Mouse (Mus musculus): ENCODE data around the gene Grm8.

Gene Grm8

DNA sequence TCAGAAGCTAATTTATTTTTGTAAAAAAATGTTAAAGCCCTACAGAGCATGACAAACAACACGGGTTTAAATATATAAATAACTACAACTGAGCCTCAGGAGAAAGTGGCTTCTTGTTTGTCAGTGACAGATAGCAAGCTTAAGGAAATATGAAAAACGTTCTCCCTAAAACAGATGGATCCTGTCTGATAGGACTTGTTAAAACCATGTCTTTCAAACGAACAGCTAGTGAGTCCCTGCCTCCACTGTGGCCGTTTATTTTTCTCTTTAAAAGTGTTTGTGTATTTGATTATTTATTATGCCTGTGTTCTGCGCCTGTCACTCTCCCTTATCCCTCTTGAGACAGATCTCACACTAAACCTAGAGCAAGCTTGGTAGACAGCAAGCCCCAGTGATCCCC lies 489.9 kb downstream of the Grm8 start:
- no peak for DNase-seq (ENCODE audit: low spot score in 2 of 2)

DNA sequence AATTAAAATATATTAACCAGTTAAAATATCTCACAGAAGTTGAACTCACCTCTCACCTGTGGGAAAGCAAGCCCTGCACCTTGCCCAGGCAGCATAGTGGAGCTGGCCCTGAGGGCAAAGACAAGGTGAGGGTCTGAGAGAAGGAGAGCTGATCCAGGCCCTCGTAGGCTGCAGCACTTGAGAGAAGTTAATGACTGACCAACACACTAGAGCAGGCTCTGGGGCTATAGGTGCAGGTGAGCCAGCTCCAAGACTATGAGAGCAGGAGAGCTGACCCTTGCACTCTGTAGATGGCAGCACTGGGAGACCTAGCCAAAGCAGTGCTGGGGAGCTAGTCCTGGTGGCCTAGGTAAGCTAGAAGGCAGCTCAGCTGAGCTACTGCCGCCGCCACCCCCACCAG lies 499.1 kb downstream of the Grm8 start:
- no peak for DNase-seq (ENCODE audit: low spot score in 2 of 2)

DNA sequence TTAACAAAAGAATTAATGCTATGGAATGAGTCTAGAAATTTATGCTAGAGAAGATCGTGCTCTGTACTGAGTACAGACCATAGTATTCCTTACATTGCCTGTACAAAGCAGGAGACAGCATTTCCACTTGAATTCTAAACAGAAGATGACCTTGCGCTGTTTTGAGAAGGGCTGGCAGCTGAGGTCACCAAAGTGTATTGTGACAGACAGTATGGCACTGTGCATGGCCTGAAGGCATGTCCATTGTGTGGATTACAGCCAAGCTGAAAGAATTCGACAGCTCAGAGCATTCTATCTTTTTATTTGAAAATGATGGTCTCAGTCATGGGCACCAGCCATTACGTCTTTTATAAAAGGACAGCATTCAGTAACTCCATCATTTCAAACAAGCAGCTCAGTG lies 517.5 kb downstream of the Grm8 start:
- no peak for DNase-seq (ENCODE audit: low spot score in 2 of 2)

DNA sequence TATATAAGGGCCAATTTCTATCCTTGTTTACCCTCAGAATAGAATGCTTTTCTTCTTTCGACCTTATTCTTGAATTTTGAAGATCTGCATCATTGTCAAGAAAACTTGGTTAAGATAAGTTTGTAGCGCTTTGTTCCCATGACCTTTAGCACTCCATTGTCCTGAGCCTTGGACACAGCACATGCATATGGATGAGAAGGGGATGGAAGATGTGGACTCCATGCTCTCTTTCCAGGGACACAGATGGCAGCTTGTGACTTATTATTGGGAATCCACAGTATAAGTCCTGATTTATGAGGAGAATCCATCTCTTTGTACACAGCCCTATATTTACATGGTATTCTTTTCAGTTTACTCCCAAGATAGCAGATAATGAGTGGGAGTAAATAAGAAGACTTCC lies 554.5 kb downstream of the Grm8 start:
- DNase-seq (ENCODE audit: low spot score in 2 of 2), result no peak

DNA sequence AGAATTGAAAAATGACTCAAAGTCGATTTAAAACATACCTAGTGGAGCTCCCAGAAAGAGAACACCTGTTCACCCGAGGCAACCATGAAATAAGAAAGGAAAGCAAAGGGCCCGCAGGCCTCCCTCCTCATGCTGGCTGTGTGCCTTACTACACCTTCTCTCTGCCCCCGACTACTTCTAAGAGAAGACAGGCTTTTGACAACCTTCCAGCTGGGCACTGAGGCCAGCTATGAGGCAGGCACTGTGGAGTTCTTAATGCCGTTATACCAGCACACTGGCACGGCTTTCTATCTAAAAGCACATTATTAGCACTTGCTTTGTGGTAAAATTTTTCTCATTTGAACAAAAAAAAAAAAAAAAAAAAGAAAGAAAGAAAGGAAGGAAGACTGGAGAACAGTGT lies 589.5 kb downstream of the Grm8 start:
- no peak for DNase-seq (ENCODE audit: low spot score in 2 of 2)

DNA sequence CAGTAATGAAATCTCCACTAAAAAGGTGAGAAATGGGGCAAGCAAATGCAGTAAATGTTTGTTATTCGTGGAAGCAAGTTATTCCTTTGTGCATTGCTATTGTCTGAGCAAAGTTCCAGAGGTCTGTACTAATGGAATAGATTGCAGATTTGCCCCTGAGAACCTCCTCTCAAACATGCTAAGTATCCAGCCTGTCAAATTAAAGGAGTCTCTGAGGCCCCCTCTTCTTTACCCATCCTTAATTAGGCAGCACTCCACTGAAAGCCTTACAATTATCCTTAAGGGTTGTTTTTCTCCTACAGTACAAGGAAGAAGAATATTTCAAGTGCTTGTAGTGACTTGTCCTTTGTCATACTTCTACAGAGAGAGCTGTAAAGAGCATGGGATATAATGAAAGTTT lies 617.4 kb downstream of the Grm8 start:
- no peak for DNase-seq (ENCODE audit: low spot score in 2 of 2)

DNA sequence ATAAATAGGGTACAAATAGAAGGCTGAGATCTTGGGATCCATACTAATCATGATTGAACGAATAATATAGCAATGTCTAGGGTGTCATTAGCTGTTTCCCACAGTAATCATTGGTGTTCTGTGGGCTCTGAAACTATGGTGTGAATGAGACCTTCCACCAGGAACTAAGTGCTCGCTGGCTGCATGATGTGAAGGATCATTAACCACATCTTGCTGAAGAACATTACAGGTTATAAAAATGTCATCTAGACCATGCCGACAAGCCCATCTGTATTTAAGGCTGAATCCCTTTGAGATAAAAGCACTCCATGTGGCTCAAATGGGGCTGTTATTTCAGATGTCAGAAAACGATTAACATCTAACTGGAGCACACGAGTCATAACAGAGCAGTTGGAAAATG lies 674.0 kb downstream of the Grm8 start:
- no peak for DNase-seq (ENCODE audit: low spot score in 2 of 2)

DNA sequence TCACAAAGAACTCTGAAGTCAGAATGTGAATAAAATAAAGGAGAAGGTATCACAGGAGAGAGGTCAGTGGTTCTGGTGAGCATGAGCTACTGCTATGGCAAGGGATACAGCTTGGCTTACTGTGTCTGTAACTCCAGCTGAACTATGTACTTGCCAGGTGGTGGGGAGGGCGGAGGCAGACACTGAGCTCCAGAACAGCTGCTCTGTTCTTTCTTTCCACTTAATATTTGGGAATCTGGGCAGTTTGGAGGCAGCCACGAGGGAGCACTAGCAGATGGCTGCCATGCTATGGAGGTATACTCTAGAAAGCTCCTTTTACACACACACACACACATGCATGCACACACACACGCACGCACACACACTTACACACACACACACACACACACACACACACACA lies 726.5 kb downstream of the Grm8 start:
- DNase-seq (ENCODE audit: low spot score in 2 of 2), result peak in 1 of 2 experiments; percentile 12

DNA sequence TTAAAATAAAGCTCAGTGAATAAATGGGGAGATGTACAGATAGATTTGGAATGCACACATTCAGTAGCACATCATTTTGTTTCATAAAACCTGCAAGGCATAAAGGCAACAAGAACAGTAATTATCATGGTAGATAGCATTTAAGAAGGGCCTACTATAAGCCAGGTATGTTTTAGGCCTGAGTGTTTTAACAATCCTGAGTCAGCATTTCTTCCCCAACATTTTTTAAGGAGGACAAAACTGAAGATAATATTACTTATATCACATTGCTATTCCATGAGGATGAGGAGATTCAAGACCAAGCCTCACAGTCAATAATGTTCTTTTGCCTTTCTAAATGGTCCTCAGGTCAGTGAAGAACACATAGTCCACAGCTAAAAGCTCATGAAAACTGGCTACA lies 762.6 kb downstream of the Grm8 start:
- no peak for DNase-seq (ENCODE audit: low spot score in 2 of 2)

DNA sequence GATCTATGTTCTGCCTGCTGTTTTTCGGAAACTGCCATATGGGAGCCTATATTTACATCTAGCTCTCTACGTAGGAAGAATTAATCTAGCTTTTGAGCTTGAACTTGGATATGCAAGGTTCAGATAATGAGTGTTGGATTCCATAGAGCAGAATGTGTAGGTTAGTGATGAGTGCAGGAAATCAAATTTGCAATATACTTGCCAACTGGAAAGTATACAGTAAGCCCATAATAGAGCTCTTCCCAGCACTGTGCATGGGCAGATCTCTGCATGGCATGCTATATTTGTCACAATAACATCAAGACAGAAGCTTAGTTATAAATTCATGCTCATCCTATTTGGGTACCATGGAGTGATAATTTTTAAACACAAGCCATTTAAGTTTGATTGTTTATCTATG lies 763.9 kb downstream of the Grm8 start:
- DNase-seq (ENCODE audit: low spot score in 2 of 2), result no peak

DNA sequence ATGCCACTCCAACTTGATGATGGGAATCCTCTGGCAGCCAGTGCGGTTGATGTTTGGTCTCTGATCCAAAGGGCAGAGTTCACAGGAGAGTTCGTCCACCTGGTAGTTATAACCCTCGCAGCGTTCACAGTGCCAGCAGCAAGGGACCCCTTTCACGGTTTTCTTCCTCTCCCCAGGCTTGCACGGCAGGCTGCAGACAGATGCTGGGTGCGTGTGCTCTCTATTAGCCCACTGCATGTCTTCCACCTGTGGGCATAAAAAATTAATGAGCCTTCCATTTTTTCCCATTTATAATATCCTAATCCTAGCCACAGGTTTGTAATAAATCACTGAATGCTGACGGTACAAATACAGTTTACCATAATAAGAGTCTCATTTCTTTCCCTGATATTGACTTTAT lies 771.2 kb downstream of the Grm8 start:
- no peak for DNase-seq (ENCODE audit: low spot score in 2 of 2)

DNA sequence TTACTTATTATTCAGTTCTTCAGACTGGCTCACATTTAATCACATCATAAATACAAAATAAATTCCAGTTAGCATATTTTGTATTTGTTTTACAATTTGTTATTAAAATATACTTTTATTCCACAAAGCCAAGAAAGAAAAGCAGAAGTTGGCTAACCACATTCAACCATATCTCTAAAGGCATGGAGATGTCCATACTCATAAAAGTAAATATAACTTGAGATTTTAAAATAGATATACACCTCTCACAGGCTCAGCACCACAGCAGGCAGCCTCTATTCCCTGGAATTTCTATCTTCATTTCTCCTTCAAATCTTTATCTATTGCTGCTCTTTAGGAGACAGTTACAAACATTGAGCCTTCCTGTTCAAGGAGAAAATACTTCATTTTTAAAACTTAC lies 774.5 kb downstream of the Grm8 start:
- no peak for DNase-seq (ENCODE audit: low spot score in 2 of 2)

DNA sequence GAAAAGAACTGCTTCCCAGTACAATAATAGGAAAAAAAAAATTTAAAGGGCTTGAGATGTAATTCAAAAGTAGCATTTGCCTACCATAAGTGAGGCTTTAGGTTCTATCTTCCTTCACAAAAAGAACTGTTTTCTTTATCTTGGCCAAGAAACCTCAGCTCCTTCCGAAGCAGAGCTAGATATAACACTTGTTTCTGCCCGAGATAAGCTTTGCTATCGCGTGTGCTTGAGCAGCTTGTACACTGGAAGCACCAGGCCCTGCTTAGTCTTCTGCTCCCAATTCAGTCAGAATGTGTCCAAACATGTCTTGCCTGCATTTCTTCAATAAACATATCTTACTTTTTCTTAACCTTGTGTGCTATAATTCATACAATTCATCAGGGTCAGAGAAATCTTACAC lies 783.8 kb downstream of the Grm8 start:
- no peak for DNase-seq (ENCODE audit: low spot score in 2 of 2)

DNA sequence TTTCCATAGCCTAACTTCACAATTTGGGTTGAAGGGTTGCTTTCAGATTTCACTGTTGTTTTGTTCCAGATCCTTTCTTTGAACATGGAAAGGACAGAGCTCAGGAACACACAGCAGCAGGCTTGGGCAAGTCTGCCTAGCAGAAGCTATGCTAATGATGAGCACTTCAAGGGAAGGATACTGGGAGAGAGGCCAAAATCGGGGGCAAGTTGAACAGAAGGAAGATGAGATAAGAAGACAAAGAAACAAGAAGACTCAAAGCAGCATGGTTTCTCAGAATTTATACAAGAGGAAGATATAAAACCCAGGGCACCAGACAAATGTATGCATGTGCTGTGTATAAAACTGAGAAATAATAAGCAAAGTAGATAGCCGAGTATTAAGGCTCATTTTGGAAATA lies 786.7 kb downstream of the Grm8 start:
- no peak for DNase-seq (ENCODE audit: low spot score in 2 of 2)

DNA sequence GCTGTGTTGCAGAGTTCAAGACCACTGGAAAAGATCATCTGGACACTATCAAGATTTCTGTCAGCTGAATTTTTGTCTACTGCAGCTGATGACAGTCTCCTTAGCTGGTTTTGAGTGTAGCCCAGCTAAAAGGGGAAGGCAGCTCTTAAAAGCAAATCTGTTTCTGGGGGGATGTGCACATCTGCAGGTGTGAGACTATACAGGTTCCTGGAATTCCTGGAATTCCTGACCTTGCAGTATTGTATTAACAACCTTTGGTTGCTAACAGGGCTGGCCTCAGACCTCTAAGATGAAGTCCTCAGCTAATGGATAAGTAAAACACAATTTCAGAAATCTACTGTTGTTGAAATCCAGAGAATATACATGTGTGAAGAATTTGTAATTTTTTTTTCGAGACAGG lies 788.7 kb downstream of the Grm8 start:
- no peak for DNase-seq (ENCODE audit: low spot score in 2 of 2)

DNA sequence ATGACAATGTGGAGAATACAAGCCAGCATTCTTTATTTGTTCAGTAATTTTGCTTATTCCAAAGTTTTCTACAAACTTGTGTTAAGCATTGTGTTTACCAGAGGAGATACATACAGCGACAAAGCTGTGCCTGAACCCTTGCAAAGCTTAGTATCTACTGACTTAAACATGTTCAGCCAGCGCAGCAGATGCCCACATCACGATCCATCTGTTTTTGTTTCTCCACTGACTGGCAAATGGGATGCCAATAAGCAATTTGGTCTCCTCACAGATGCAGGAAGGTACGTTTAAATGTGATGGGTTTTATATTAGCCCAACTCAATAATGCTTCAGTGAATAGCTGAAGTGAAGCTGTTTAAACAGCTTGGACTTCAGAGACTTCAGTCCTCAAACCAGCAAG lies 794.8 kb downstream of the Grm8 start:
- DNase-seq (ENCODE audit: low spot score in 2 of 2), result no peak

DNA sequence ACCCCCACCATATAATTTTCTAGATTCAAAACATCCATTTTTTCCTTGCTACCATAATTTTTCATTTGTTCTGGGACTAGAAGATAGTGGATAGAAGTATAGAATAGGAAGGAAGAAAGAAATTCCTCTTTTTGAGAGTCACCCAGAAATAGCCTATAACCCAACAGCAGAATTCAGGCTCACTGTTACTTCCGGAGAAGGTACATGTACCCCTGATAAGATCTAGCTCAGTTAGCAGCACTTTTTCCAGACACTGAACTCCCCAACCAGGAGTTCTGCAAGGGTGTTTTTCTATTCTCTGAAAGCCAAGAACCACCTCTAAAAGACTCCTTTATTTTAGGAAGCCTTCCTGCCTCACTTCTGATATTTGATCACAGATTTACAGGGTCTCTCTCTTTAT lies 816.4 kb downstream of the Grm8 start:
- no peak for DNase-seq (ENCODE audit: low spot score in 2 of 2)

DNA sequence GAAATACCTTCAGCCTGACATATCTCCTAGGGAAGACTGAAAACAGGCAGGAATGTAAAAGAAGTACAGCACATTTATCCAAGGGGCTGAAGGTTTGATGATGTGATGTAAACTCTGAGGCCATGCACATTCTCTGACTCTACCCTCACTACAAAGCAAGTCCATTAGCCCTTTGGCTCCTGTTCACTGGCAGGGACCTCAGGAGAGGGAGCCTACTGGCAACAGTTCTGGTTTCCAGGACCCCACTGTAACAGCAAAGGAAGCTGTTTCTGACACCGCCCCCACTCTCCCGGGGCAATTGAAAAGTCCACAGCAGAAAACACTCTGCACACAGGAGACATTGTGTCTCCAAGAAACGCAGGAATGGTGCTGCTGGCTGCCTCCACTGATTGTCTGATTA lies 817.6 kb downstream of the Grm8 start:
- DNase-seq (ENCODE audit: low spot score in 2 of 2), result no peak

DNA sequence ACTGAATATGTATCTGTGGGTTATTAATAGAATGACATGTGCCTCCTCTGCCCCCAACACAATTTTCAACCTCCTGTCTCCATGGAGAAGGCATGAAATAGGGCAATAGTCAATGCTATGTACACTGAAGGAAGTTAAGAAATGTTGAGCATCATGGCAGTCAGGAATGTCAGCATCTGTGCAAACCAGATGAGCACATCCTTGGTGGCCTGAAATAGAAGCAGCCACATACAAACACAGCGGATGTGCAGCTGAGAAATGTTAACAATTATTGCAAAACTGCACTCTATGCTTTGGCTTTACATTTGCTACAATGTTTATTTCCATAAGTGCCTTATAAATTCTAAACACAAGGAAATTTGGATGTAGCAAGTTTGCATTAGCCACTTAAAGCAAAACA lies 819.0 kb downstream of the Grm8 start:
- no peak for DNase-seq (ENCODE audit: low spot score in 2 of 2)

DNA sequence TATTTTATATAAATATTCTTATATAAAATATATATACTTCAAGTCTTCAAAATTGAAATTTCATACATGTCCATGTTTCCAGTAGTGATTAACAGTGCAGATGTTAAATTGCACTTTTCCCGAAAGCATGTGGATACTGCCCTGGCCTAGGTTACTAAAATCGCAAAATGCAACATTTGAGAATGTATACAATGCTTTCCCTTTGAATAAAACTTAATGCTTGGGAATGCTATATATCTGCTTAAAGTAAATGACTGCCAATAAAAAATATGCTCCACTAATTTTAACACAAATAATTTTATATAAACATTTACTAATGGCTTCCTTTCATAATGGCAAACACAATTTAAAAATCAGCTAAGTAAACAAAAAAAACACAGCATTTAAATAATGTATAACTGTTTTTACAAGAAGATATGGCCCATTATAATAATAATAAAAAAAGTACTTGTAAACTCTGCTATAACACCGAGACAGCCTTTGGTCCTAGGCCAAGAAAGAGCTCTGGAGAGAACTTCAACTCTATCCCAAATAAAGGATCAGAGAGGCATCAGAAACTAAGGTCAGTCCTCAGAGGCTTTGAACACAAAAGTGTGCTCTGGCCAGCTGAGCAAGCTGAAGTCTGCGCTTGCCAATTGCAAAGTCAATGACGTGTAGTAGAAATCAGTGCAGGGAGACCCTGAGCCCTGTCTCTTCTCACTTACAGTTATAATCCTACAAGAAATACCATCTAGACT lies 820.5 kb downstream of the Grm8 start:
- DNase-seq (ENCODE audit: low spot score in 2 of 2), result no peak

DNA sequence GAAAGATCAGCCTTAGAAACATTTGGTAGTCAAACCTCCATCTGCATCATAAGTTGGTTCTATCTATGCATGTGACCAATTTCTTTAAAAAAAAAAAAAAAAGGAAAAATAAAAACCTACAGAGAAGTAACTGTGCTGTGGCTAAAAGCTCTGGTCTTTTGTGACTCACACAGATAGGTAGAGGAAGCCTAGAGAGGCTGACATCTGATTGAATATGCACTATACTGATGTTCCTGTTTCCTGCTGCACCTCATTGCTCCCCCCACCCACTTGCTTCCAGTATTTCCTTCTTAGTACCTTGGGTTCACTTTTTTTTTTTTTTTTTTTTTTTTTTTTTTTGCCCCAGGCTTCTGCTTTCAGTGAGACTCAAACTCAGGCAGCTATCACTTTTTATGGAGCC lies 824.6 kb downstream of the Grm8 start:
- DNase-seq (ENCODE audit: low spot score in 2 of 2), result no peak

DNA sequence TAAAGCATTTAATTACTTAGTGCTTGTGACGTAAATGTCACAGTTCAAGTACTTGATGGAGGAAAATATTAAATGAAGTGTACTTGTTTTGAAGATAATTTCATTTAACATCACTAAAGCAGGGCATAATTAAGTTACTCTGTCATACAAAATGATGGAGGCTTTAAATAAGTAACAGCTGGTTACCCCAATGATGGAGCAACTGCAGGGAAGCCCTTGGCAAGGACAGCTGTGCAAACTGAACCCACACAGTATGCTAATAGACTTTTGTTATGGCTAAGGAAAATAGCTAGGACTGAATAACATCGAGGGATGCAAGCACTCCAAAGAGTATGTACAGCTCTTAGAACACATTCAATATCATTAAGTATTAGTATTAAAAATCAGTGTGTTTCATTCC lies 829.6 kb downstream of the Grm8 start:
- DNase-seq (ENCODE audit: low spot score in 2 of 2), result no peak

DNA sequence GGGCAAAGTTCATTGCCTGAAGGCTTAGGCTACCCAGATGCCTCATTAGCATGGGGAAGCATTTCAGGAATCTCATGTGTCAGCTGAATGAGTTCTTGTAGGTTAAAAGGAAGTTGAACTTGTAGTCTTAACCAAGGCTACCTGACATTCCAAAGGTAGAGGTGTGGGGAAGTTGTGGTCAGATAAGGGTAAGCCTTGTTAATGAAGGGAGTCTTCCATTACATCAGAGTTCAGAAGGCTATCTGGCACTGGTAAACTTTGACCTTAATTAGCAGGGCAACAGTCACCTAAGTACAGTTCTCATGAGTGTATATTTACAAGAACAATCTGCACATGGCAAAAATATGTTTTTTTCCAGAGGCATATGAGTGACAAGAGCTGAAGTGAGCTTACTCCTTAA lies 870.0 kb downstream of the Grm8 start:
- no peak for DNase-seq (ENCODE audit: low spot score in 2 of 2)

DNA sequence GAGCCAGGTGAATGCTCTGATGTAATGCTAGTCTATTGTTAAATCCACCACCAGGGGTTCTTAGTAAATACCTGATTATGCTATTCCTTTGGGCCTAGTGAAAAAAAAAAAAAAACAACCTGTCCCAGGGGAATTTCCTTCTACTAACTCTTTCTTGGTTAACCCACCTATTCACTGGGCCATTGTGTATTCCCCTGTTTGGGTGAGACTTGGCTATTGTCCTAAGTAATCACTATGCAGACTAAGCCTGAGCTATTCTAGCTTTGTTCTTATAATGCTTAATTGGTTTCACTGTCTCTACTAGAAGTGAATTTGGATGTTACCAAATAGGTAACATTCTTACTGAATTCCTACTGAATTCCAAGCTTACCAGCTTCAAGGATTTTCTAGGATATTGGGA lies 872.4 kb downstream of the Grm8 start:
- no peak for DNase-seq (ENCODE audit: low spot score in 2 of 2)

All from right cerebral cortex, postnatal 36 days (tissue).